Mouse (Mus musculus) lung, embryonic 14.5 days (tissue): ENCODE measurements at regions not wholly inside any gene's neighbourhood (a gene's known extent, or its start where the extent isn't known, plus 50 kb on each side); places are given as distances from the start of the nearest gene placed in this dataset.

Source experiments
- ATAC-seq: fragments of 200-750 bp; cut with Nextera tagmentation; 2 replicates; pipeline ENCODE4 v1.8.0; 2017; ENCODE audit warnings: mild to moderate bottlenecking, moderate TSS enrichment, moderate library complexity; ENCODE audit not compliant: insufficient read depth
- DNase-seq: peaks from one replicate; pipeline ENCODE4 v3.0.0-alpha.2; 2015
- H3K27ac ChIP-seq: fragments of 300-500 bp; sonication (generic); 2 replicates; pipeline ENCODE4 v1.5.1; 2014; ENCODE audit warnings: low read depth, mild to moderate bottlenecking, moderate library complexity
- H3K27me3 ChIP-seq: fragments of 300-500 bp; sonication (generic); 2 replicates; pipeline ENCODE4 v1.6.1; 2014; ENCODE audit warnings: low read length, control low read depth; ENCODE audit not compliant: insufficient read depth
- H3K36me3 ChIP-seq: fragments of 300-500 bp; sonication (generic); 2 replicates; pipeline ENCODE4 v1.6.1; 2014; ENCODE audit warnings: control low read depth; ENCODE audit not compliant: insufficient read depth
- H3K4me1 ChIP-seq: fragments of 300-500 bp; sonication (generic); 2 replicates; pipeline ENCODE4 v1.6.1; 2014; ENCODE audit warnings: antibody characterized with exemption, control low read depth; ENCODE audit not compliant: insufficient read depth
- H3K4me2 ChIP-seq: fragments of 300-500 bp; sonication (generic); 2 replicates; pipeline ENCODE4 v1.6.1; 2014; ENCODE audit warnings: mild to moderate bottlenecking
- H3K4me3 ChIP-seq: fragments of 300-500 bp; sonication (generic); 2 replicates; pipeline ENCODE4 v1.5.1; 2014; ENCODE audit warnings: low read depth, low read length
- H3K9ac ChIP-seq: fragments of 300-500 bp; sonication (generic); 2 replicates; pipeline ENCODE4 v1.6.1; 2014
- H3K9me3 ChIP-seq: fragments of 300-500 bp; sonication (generic); 2 replicates; pipeline ENCODE4 v1.6.1; 2016; ENCODE audit warnings: low read depth, low read length, control low read depth
- CTCF ChIP-seq: IDR thresholded peaks from 2 replicates; pipeline ENCODE4 v1.5.1; 2016; ENCODE audit warnings: antibody characterized with exemption, low read depth
- WGBS: fragments of 180-500 bp; shearing (Covaris S2); extraction: QIAGEN DNeasy Blood & Tissue Kit; methylation state at CpG from one replicate; pipeline ENCODE4 v1.1.7; 2014; 5-methylcytosine and 5-hydroxymethylcytosine counted together

- ATAC-seq (no peak), DNase-seq (no peak)
- no peaks in the 10 kb centered on the region for H3K9me3 ChIP-seq
- no peak overlapping the region for H3K4me3 ChIP-seq
- TF ChIP-seq CTCF = no peak
- no peaks in the 10 kb centered on the region for H3K4me1 ChIP-seq
- H3K27ac ChIP-seq = no peak overlapping the region
- no peaks in the 10 kb centered on the region for H3K27me3 ChIP-seq
- no peak overlapping the region for H3K9ac ChIP-seq
- H3K4me2 ChIP-seq = no peak overlapping the region
- no peaks in the 10 kb centered on the region for H3K36me3 ChIP-seq
- WGBS = 84% methylated on average over 5 of the region's 5 CpGs
Observed at GRCm38 (mm10) chr4:31699296-31699695, 264.6 kb upstream of the Map3k7 start.

GRCm38 (mm10) chr4:31714054-31714651 lies 249.7 kb upstream of the Map3k7 start:
- H3K4me2 ChIP-seq = no peak overlapping the region
- ATAC-seq (no peak), DNase-seq (no peak)
- H3K27me3 ChIP-seq = no peaks in the 10 kb centered on the region
- 65% methylated on average over 2 of the region's 2 CpGs for WGBS
- H3K4me1 ChIP-seq = no peaks in the 10 kb centered on the region
- no peak overlapping the region for H3K27ac ChIP-seq
- H3K4me3 ChIP-seq = no peak overlapping the region
- TF ChIP-seq CTCF = no peak
- no peaks in the 10 kb centered on the region for H3K9me3 ChIP-seq
- H3K9ac ChIP-seq = no peak overlapping the region
- H3K36me3 ChIP-seq = no peaks in the 10 kb centered on the region

- no peak for ATAC-seq
- no peaks in the 10 kb centered on the region for H3K9me3 ChIP-seq
- H3K4me1 ChIP-seq = no peaks in the 10 kb centered on the region
- H3K27ac ChIP-seq = no peak overlapping the region
- 70% methylated on average over 7 of the region's 7 CpGs for WGBS
- no peak overlapping the region for H3K4me3 ChIP-seq
- H3K27me3 ChIP-seq = no peaks in the 10 kb centered on the region
- H3K4me2 ChIP-seq = no peak overlapping the region
- DNase-seq = no peak
- no peak for TF ChIP-seq CTCF
- H3K9ac ChIP-seq = no peak overlapping the region
- no peaks in the 10 kb centered on the region for H3K36me3 ChIP-seq
Observed at GRCm38 (mm10) chr4:31723501-31723900, 240.4 kb upstream of the Map3k7 start.

GRCm38 (mm10) chr4:31724400-31724799 lies 239.5 kb upstream of the Map3k7 start:
- ATAC-seq = no peak
- H3K36me3 ChIP-seq = no peaks in the 10 kb centered on the region
- H3K9ac ChIP-seq = no peak overlapping the region
- H3K27ac ChIP-seq = no peak overlapping the region
- DNase-seq = no peak
- no peaks in the 10 kb centered on the region for H3K9me3 ChIP-seq
- WGBS = 58% methylated on average over 2 of the region's 2 CpGs
- no peaks in the 10 kb centered on the region for H3K4me1 ChIP-seq
- H3K4me3 ChIP-seq = no peak overlapping the region
- TF ChIP-seq CTCF = no peak
- no peaks in the 10 kb centered on the region for H3K27me3 ChIP-seq
- no peak overlapping the region for H3K4me2 ChIP-seq

GRCm38 (mm10) chr4:31727498-31728148 lies 236.3 kb upstream of the Map3k7 start:
- Histone ChIP-seq H3K4me1 (no peaks in the 10 kb centered on the region), H3K9me3 (no peaks in the 10 kb centered on the region), H3K27ac (no peak overlapping the region), H3K27me3 (no peaks in the 10 kb centered on the region), H3K36me3 (no peaks in the 10 kb centered on the region), H3K4me3 (no peak overlapping the region), H3K4me2 (no peak overlapping the region), H3K9ac (no peak overlapping the region)
- no peak for DNase-seq
- WGBS = 87% methylated on average over 9 of the region's 9 CpGs
- ATAC-seq = no peak
- no peak for TF ChIP-seq CTCF

- H3K27ac ChIP-seq = no peak overlapping the region
- H3K4me3 ChIP-seq = no peak overlapping the region
- no peak for TF ChIP-seq CTCF
- H3K9ac ChIP-seq = no peak overlapping the region
- H3K4me2 ChIP-seq = no peak overlapping the region
- no peaks in the 10 kb centered on the region for H3K36me3 ChIP-seq
- no peak for DNase-seq
- no peaks in the 10 kb centered on the region for H3K27me3 ChIP-seq
- H3K9me3 ChIP-seq = no peaks in the 10 kb centered on the region
- ATAC-seq = no peak
- WGBS = 89% methylated on average over 3 of the region's 3 CpGs
- H3K4me1 ChIP-seq = no peaks in the 10 kb centered on the region
Observed at GRCm38 (mm10) chr4:31728149-31728516, 235.8 kb upstream of the Map3k7 start.

GRCm38 (mm10) chr4:31743776-31744175 lies 220.1 kb upstream of the Map3k7 start:
- no peak for TF ChIP-seq CTCF
- peak; percentile 67; the same call in 1 of the 2 replicates for ATAC-seq
- peak; percentile 61 for DNase-seq
- H3K9me3 ChIP-seq = no peaks in the 10 kb centered on the region
- H3K36me3 ChIP-seq = no peaks in the 10 kb centered on the region
- no peak overlapping the region for H3K9ac ChIP-seq
- no peak overlapping the region for H3K4me2 ChIP-seq
- H3K4me1 ChIP-seq = 0 out of 2 replicates have a peak, but pooled peaks cover 3% of the 10 kb centered on the region
- peak overlapping the region; percentile 76 for H3K27ac ChIP-seq
- 29% methylated on average over 3 of the region's 3 CpGs for WGBS
- H3K4me3 ChIP-seq = no peak overlapping the region
- no peaks in the 10 kb centered on the region for H3K27me3 ChIP-seq
